Mouse (Mus musculus) frontal cortex, postnatal 36 days (tissue): ENCODE data around the gene Olfr527.

ENCODE experiments used
- DNase-seq, 2 experiments: peaks; one replicate each; pipeline ENCODE4 v3.0.0; 2022; ENCODE audit warnings: low spot score in 2 of 2

The Olfr527 gene

GRCm38 (mm10) chr7:140333717-140334116 is at the start of gene Olfr527:
Gene Olfr527, plus strand, starts transcription at chr7:140334017.
- DNase-seq = no peak

- no peak for DNase-seq
Observed at GRCm38 (mm10) chr7:140295746-140296145, 38.1 kb upstream of the Olfr527 start.

GRCm38 (mm10) chr7:140296876-140297275 is 36.9 kb upstream of the Olfr527 start:
- DNase-seq = no peak

GRCm38 (mm10) chr7:140299416-140299815 is 34.4 kb upstream of the Olfr527 start:
- DNase-seq = no peak

GRCm38 (mm10) chr7:140319861-140320385 is 13.9 kb upstream of the Olfr527 start:
- DNase-seq = no peak

GRCm38 (mm10) chr7:140320558-140320957 is 13.3 kb upstream of the Olfr527 start, which contains the start of gene Olfr525:
Gene Olfr525, plus strand, starts transcription at chr7:140320858.
- no peak for DNase-seq

GRCm38 (mm10) chr7:140321135-140321534 is 12.7 kb upstream of the Olfr527 start:
- DNase-seq = no peak

- no peak for DNase-seq
Observed at GRCm38 (mm10) chr7:140329766-140330304, 4.0 kb upstream of the Olfr527 start.

- no peak for DNase-seq
Observed at GRCm38 (mm10) chr7:140361571-140361970, 27.8 kb downstream of the Olfr527 start, which contains the start of gene Olfr60. Gene Olfr60, minus strand, starts transcription at chr7:140361671.

- no peak for DNase-seq
Observed at GRCm38 (mm10) chr7:140374300-140374699, 40.5 kb downstream of the Olfr527 start.

- DNase-seq = no peak
Observed at GRCm38 (mm10) chr7:140376231-140376630, 42.4 kb downstream of the Olfr527 start, which contains the start of gene Olfr530. Gene Olfr530, minus strand, starts transcription at chr7:140376331.

- DNase-seq = no peak
Observed at GRCm38 (mm10) chr7:140376911-140377310, 43.1 kb downstream of the Olfr527 start.
